Mouse (Mus musculus): ENCODE measurements around the gene Slc13a3. TPM values are rescaled to one million over a fixed set of nuclear protein-coding genes. Genes with fewer than 3 reads are reported as not detected.

Slc13a3 gene
- total RNA-seq, 2 experiments from 2014 or later = 17.4 to 38.9 TPM

DNA sequence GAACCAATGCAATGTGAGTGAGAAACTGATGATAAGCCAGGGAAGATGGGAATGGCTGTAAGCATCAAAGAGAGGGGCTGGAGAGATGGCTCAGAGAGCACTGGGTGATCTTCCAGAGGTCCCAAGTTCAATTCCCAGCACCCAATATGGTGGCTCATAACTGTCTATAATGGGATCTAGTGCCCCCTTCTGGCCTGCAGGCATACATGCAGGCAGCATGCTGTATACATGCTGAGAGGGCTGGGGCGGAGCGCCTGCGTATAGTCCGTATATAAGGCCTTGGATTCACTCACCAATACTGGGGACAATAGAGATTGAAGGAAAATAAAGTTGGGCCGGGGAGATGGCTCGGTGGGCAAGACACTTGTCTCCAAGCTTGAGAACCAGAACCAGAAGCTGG, 109.7 kb downstream of the Slc13a3 start:
- DNase-seq = no peak

DNA sequence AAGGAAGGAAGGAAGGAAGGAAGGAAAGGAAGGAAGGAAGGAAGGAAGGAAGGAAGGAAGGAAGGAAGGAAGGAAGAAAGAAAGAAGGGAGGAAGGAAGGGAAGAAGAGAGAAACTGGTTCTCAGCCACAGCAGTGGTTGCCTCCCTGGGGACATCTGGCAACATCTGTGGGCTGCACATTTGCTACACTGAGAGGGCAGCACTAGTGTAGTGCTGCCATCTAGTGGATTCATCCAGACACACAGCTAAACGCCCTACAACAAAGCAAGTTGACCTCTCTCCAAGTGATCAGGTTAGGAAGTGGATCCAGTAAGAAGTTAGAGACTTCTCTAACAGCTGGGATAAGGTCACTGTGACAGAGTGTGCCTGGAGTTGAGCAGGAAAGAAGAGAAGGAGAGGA, 112.2 kb downstream of the Slc13a3 start:
- peak; percentile 71 for DNase-seq

Other genes starting within 250 kb of the Slc13a3 start
- 1 to 10 TPM; 1.1 to 1.2 TPM for gene Cdh22, start 238.4 kb downstream of the Slc13a3 start, total RNA-seq (2021)
- 10 to 100 TPM; 33.0 to 34.1 TPM for gene Slc35c2, start 185.4 kb downstream of the Slc13a3 start, total RNA-seq (2021)
- gene Elmo2, start 146.8 kb downstream of the Slc13a3 start, total RNA-seq (2021) = 10 to 100 TPM; 27.0 to 34.7 TPM
- not detected for gene Zfp663, start 104.5 kb downstream of the Slc13a3 start, total RNA-seq (2021)
- gene Zfp334, start 85.0 kb downstream of the Slc13a3 start, total RNA-seq (2021) = 1 to 10 TPM; 5.1 to 6.0 TPM
- gene Ocstamp, start 72.8 kb downstream of the Slc13a3 start, total RNA-seq (2021) = under 1 TPM; 0.30 to 0.51 TPM
- gene Trp53rka, start 20.1 kb upstream of the Slc13a3 start, total RNA-seq (2021) = 10 to 100 TPM; 13.8 to 16.8 TPM
- 1 to 10 TPM; 1.7 to 2.3 TPM for gene Slc2a10, start 30.6 kb upstream of the Slc13a3 start, total RNA-seq (2021)
- gene Eya2, start 121.8 kb upstream of the Slc13a3 start, total RNA-seq (2021) = 1 to 10 TPM; 3.5 to 4.7 TPM